Mouse (Mus musculus): Measurements from ENCODE around the gene Gm49711. TPM values are rescaled to one million over a fixed set of nuclear protein-coding genes. Genes with fewer than 3 reads are reported as not detected.

Gm49711 gene
- total RNA-seq (2015) (not detected in 2 replicates), total RNA-seq (2017) (not detected in 2 replicates)

DNA sequence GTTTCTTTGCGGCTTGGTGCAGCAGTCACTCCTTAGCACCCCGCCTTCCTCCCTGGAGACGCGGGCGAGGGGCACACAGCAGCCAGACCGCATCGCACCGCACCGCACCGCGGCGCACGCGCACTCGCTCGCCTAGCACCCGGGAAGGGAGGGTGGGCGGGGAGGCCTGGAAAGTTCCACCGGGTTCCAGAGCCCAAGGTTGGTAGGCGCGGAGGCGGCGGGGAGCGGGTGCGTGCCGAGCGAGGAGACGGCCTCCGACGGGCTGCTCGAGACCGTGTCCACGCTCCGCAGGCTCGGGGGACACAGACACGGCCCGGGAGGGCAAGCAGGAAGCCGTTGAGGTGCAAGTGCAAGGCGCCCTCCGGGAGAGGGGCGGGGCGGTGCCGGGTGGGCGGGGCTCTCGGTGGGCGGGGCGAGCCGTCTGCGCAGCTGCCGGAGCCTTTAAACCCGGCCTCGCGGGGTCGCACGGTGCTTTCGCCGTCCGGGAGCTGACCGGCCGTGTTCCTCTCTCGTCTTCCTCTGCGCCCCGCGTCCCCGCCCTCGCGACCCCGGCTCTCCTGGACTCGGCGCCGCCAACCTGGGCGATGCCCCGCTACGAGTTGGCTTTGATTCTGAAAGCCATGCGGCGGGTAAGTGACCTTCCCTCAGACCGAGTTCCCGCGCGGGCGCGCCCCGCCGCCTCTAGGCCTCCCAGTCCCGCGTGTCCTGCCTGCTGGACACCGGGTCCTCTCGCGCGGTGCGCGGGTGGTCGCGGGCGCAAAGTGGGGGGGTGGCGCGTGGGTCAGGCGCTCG, at the start of gene Gm49711, which contains the start of the genes Mrps6 and Slc5a3:
Gene Gm49711 (plus strand): TSS at position 465 of the 792 bp plus-strand sequence.
Gene Mrps6 (plus strand): TSS at position 419 of the 792 bp plus-strand sequence.
Gene Slc5a3 (plus strand): TSS at position 471 of the 792 bp plus-strand sequence.
- ATAC-seq (ENCODE audit: poor library complexity, severe bottlenecking) = peak; percentile 85

DNA sequence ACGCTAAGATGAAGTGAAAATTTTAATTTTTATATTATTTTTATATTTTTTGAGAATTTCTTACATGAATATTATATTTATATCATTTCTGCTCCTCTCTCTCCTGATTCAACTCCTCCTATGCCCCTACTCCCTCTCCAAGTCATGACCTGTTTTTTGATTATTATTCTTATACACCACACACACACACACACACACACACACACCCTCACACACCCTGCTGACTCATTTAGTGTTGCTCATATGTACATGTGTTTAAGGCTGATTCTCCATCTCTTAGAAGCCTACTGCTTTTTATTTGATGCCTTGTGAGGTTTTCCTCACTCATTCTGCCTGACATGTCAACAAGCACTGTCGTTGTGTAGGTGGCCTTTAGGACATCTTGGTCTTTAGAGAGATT, 48.5 kb upstream of the Gm49711 start:
- ATAC-seq (ENCODE audit: poor library complexity, severe bottlenecking) = no peak

DNA sequence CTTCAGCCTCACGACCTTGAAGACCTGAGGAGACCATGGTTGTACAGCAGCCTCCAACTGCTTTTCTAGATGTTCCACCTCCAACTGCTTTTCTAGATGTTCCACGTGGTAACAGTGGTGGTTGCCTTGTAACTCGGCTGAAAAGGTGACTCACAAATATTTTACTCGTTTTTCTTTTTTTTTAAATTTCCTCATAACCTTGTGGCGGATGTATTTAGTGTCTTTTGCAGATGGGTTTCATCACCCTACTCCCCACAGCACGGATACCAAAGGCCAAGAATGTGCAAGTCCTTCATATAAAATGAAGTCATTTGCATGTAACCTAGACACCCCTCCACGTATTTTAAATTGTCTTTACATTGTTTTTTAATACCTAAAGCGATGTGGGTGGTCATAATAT, 41.3 kb upstream of the Gm49711 start:
- no peak for ATAC-seq (ENCODE audit: poor library complexity, severe bottlenecking)

DNA sequence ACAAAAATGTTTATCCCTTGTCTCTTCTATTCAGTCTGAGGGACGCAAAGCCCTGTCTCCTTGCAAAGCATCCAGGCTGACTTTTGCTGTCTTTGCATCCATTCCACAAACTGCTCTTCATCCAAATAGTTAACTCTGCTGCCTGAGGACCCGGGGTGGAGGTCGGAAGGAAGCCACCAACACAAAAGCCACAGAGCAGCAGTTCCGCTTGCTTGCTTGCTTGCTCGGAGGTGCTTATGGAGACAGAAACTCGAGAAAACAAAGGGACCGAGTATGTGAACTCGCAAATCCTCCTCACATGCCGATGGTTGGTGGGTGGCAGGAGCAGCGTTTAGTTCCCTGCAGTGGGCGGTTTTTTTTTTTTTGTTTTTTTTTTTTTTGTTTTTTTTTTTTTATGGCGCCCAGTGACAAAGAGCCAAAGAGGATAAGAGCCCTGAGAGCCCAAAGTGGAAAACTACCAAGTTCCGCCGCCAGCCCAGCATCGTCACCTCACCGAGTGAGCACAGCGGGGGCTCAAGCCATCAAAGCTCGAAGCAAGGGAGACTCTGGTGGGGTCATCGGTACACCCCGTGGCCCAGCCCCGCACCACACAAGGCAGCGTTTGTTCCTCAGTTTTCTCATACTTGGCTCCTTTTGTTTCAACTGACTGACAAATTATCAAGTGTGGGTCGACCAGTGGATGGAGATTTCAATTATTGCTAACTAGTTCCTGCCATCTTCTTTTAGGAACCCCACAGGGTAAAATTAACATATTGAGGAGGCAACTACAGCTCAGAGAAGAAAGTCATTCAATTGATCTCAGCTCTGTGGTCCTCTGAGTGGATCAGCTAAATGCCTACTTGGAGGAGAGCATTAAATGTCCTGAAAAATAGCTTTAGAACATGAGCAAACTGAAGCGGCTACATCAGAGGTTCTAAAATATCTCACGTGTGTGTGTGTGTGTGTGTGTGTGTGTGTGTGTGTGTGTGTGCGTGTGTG, 38.7 kb upstream of the Gm49711 start:
- peak; percentile 69 for ATAC-seq (ENCODE audit: poor library complexity, severe bottlenecking)

DNA sequence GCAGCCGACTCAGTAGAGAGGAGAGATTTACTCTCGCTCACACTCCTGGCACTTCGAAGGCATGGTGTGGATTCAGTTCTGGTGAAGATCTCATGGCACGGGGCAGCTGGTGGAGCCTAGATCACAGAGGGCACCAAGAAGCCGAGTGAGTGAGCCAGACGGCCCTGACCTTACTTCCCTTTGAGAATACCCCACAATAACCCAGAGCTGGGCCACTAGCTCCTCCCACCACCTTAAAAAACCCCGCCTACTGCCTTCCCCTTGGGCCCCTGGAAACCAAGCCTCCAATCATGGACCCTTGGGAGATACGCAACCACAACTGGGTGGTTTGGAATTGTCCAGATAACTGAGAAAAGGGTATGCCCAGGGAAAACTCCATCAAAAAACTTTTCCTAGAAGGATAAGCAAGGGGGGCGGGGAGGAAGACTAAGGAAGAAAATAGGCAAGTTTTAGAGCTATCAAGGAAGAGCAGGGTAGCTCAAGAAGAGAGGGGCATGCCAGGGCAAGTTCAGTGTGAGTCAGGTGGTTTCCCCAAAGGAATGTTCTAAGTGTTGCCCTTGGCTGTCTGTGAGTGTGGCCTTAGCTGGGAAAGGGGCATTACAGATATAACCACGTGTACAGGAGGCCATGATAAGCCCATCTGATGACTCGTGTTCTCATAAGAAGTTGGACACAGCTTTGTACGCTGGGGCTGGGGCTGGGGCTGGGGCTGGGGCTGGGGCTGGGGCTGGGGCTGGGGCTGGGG, 36.3 kb upstream of the Gm49711 start:
- ATAC-seq (ENCODE audit: poor library complexity, severe bottlenecking) = no peak

DNA sequence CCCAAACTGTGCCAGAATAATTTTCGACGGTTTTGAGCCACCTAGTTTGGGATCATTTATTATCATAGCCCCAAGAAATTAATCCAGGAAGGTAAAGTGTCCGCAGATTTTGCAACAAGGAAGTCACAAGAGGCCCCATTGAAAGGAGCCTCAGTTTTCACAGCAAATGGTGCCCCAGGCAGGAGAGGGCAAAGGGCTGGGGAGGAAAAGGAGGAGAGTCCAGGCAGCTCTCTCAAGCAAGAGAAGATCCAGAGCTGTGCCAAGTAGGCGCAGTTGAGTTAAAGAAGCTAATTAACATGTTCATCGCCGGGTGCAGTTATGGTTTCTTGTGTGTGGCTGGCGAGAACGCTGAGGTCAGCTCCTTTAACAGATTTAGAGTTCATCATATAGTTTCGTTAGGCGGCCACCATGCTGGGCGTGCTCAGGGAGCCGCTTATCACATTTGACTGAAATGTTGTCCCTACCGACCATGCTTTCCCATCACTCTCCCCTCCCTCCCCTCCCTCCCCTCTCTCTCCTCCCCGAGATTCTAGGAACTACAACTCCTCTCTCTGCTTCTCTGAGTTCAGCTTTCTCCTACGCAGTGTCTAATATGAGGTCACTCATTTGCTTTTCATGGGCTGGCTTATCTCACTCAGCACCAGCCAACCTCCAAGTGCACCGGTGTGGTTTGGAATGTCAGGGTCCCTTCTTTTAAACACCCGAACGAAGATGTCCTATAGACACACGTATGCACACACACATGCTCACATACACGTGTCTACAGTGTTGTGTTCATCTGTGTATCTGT, 35.4 kb upstream of the Gm49711 start:
- ATAC-seq (ENCODE audit: poor library complexity, severe bottlenecking) = no peak

DNA sequence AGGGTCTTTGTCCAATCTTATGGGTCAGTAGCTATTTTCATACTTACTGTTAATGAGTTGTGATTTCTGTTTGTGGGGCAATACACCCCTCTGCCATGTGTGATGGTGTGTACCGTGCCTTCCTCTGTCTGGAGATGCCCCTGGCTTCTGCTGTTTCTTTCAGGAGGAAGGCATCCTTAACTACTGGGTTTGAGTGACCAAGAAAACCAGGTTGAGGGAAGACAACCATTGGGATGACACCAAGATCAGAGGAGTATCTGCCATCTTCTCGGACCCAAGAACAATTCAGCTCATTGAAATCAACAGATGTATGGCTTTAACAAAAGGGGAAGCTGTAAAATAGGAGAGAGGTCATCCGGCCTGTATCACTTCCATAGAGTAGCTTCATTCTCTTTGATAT, 24.8 kb upstream of the Gm49711 start:
- ATAC-seq (ENCODE audit: poor library complexity, severe bottlenecking) = no peak

DNA sequence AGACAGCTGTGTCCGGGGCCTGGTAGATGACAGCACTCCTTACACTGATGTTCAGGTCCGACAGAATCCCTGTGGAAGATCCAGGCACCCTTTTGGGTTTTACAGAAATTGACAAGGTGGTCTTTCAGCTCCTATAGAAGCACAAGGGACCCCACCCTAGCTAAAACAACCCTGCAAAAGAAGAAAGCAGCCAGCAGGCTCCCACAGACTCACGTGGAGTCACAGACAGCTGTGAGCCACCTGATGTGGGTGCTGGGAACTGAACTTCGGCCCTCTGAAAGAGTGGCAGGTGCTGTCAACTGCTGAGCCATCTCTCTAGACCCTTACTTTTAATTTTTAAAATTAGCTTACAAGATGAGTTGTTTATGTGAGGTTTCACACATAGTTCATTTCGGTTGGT, 23.4 kb upstream of the Gm49711 start:
- ATAC-seq (ENCODE audit: poor library complexity, severe bottlenecking) = no peak

DNA sequence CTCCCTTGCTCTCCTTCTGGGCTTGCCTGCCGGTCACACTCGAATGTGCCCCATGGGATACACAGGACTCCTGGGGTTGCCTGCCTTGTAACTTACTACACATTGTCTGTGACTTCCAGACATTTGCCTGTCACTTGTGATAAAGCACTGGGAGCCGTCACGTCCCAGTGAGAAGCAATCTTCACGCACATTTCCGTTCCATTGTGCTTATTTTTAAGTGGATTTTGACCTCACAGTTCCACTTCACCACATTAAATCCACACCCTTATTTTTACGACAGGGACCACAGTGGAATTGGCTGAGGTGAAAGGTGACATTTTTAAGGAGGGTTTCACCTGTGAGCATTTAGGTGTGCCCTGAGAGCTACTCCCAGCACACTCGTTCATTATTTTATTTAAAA, 21.4 kb upstream of the Gm49711 start:
- no peak for ATAC-seq (ENCODE audit: poor library complexity, severe bottlenecking)

DNA sequence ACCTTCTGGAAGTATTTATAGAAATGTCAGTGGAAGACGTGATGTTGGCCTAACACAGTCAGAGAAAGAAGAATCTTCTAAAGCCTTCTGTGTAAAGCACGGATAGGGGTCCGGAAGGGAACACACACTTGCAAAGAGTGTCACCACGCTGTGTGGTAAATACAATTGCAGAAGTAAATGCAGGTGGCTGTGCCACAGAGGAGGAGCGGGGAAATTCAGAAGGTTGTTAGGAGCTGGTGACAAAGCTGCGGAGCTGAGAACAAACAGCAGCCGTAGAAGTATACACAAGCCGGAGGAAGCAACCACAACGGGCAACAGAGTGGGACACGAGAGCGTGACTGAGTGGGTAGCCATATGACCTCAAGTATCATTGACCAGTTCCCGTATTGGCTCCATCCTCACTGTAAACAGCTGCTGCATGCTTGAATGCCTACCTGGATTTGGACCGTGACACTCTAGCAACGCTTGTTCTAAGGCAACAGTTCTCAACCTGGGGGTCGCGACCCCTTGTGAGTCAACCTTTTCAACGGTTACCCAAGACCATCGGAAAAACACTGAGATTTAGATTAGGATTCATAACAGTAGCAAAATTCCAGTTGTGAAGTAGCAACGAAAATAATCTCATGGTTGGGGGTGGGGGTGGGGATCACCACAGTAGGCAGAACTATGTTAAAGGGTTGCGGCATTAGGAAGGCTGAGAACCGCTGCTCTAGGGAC, 20.1 kb upstream of the Gm49711 start:
- peak; percentile 81 for ATAC-seq (ENCODE audit: poor library complexity, severe bottlenecking)

DNA sequence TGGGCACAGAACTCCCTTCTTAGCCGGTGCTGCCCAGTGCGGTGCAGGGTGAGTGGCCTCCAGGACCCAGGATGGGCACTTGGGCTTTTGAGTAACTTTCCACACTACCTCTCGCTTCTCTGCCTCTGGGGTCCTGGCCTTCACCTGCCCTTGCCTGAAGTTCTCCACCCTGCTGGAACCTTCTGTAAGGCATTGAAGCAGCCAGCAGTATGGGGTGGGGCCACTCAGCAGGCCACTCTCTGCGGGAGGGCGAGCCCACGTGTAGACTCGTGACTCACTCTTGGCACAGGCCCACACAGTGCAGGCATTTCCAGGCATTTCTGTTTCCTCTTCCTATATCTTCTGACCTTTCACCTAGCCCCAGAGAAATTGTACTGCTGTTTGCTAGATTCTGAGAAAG, 18.7 kb upstream of the Gm49711 start:
- ATAC-seq (ENCODE audit: poor library complexity, severe bottlenecking) = no peak

DNA sequence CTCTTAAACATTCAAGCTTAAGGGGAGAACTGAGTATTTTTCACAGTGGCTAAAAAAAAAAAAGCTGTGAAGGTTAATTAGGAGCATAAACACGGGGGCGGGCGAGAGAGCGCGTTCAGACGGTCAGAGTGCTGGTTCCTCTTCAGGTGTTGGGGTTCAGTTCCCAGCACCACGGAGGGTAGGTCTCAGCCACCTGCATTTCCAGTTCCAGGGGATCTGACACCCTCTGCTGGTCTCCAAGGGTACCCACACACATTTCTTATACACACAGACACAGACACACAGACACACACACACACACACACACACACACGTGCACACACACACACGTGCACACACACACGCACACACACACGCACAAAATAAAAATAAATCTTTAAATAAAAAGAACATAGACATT, 18.1 kb upstream of the Gm49711 start:
- no peak for ATAC-seq (ENCODE audit: poor library complexity, severe bottlenecking)

DNA sequence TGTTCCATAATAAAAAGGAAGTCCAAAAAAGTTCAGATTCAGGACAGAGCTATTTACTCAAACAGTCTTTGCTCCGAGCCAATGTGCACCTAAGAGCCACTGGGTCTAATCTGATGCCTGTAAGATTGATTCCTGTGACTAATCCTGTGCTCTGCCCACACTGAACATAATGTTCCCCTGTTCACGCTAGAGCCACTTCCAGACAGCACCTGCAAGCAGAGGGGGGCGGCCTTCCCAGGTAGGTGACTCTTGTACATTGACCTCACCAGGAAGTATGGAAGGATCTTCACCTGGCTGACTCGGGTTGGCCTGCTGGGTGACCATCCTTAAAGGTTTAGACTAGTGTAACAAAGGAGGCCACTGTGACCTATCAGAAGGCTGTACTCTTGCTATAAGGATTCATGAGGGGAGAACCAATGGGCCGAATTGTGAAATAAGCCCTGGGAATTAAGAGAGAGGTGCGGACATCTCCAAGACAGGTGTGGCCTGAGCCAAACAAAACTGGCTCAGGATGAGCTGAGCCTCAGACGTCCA, 6.3 kb upstream of the Gm49711 start:
- no peak for ATAC-seq (ENCODE audit: poor library complexity, severe bottlenecking)

DNA sequence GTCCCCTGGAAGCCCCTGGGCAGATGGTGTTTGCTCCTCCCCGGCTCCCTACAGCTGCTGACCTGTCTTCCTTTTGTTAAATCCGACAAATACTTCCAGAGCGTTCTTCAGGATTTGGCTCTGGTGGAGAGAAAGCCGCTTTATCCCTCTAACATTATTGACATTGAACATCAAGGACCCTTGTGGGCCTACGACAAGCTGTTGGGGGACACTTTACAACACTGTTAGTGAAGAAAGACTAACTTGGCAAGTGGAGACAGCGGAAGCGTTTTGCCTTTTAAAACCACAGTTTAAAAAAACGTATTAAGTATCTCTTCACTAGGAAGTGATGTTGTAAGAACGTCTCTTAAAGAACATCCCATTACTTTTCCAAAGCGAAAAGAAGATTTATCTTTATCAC, 5.5 kb upstream of the Gm49711 start:
- no peak for ATAC-seq (ENCODE audit: poor library complexity, severe bottlenecking)

DNA sequence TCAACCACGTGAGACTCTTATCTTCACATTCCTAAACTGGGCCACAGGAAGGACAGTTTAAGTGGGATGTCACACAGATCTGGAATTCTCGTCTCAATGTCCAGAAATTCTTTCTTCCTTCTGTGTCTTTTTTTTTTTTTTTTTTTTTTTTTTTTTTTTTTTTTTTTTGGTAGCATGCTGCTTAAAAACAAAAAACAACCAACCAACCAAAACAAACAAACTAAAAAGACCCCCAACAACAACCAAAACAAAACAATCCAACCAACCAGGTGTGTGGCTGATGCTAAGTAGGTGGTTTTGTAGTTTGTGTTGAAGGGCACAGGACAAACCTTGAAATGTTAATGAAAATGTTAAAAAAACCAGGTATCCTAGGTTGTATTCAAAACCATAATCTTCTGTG, 1.4 kb upstream of the Gm49711 start:
- no peak for ATAC-seq (ENCODE audit: poor library complexity, severe bottlenecking)

DNA sequence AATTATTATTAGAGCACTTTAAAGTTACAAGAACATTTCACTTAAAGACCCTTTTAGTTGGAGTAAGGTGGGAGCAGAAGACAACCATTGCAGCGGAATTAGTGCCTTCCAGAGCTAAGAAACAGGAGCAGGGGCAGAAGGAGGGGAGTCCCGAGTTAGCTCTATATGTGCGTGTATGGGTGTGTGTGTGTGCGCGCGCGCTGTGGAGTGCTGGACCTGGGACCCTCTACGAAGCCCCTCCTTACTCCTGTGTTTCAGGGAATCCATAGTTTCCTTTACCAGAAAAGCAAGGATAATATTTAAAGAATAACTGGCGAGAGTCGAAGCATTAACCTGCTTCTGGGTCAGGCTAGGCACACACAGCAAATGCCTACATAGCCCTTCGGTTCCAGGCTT, 662 bp upstream of the Gm49711 start:
- no peak for ATAC-seq (ENCODE audit: poor library complexity, severe bottlenecking)

DNA sequence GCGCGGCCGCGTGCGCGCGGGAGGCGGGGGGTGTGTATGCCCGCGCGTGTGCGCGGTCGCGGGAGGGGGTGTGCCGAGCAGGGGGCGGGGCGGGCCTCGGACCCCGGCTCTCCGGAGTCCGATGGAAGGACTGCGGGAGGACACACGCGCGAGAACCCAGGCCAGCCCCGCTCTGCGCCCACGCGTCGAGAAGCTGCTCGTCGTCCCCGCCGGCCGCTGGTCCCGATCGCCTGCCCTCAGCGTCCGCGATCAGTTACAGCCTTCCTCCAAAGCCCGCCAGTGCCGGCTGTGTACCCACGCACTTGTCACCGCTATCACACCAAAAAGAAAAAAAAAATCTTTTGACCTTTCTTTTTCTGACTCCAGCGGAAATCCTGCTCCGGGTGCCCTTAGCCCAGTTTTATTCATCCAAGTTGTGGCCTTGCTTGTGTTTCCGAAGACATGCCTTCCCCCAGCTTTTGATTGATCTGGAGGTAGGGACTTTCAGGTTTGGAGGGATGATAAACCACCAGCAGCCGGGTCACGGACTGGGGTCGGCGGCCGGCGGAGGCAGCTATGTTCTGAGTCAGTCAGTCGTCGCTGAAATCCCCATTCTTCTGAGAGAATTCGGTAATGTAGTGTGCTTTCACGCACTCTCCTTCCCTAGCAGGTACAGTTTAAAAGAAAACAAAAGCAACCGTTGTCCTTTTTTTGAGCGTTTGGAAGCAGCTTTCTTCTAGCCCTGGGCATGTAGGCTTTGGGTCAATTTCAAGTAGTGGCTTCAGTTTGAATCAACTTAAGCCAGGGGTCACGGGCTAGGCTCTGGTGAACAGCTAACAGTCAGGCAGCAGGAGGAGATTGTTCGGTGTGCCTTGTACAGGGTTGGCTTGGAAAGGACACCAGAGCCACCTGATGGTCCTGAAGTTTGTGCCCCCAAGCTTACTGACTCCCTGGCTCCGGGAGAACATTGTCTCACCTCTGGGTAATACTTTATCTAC, 816 bp downstream of the Gm49711 start:
- ATAC-seq (ENCODE audit: poor library complexity, severe bottlenecking) = peak; percentile 13; the same call in 1 of the 2 replicates

DNA sequence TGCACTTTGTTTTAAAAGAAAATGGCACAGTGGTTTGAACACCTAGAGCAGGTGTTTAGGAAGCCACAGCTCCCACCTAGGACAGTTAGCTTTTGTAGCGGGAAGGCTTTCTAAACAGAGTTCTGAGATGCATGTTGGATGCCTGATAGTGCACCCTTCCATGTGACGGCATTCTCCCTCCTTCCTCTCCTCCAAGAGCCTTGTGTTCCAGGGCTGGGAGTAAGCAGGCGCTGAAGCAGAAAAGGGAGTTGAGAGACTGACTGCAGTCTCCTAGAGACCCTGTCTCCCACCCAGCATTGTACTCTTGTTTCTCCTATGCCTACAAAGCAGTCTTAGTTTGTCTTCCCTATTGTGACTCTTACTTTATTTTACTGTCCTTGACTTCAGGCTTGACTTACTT, 2.1 kb downstream of the Gm49711 start:
- no peak for ATAC-seq (ENCODE audit: poor library complexity, severe bottlenecking)
